9 mouse cellular contexts compared by ENCODE assay signal in the genomic region with DNA sequence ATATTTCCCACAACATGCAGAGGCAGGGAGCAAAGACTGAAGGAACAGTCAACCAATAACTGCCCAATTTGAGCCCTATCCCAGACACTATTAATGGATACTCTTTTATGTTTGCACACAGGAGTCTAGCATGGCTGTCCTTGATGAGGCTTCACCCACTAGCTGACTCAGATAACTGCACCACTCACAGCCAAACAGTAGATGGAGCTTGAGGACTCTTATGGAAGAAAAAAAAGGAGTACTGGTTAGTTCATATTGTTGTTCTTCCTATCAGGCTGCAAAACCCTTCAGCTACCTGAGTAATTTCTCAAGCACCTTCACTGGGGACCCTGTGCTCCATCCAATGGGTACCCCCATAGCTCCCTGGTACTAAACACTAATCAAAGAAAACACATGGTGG.
DNase-seq lines count a peak whose midpoint lies in the region; ATAC-seq and TF ChIP-seq lines count a peak whose summit lies in the region.
"Had no signal": no experiment of that assay in that cellular context is flagged by ENCODE, and none has a peak within 500 bp of the region (broad histone marks: within the 10 kb centered on the region; RNA-seq: fewer than 3 reads in every experiment).

No protein-coding gene starts in this region.

- ATAC-seq in erythroid progenitor cell, adult 5-6 weeks (replicated peaks; ENCODE audit: low FRiP score, poor library complexity, severe bottlenecking) = no peak

- no peaks in the 10 kb centered on the region for H3K4me1 ChIP-seq in lung, adult 2 months (ENCODE audit: control insufficient read depth, insufficient read depth, low read length)
- H3K4me1 ChIP-seq: hindbrain, embryonic 15.5 days had no signal

- no peak for TF ChIP-seq CTCF in lung, adult 2 months (IDR thresholded peaks at IDR 0.05; ENCODE audit: insufficient read depth, low read length)

- DNase-seq in frontal cortex, postnatal 36 days (ENCODE audit: low spot score in 2 of 2) = peak; percentile 2 to 39
- no peak for DNase-seq in frontal cortex, postnatal 25 days (ENCODE audit: low spot score in 2 of 2)
- DNase-seq in lung, postnatal 10 days = peak; percentile 5
- DNase-seq in lung, adult 2 months = no peak
- DNase-seq in brain, adult 2 months (ENCODE audit: low read depth, low spot score) = peak; percentile 67
- peak; percentile 5 to 15 for DNase-seq in left cerebral cortex, postnatal 36 days (ENCODE audit: low spot score in 2 of 2)
- DNase-seq in cerebellum, adult 11-12 months = no peak

- intact Hi-C loops in left cerebral cortex, postnatal 36 days (cut with DNase I) = no loop called here

- TF ChIP-seq POLR2A in lung, adult 2 months (IDR thresholded peaks at IDR 0.05; ENCODE audit: borderline replicate concordance, extremely low read depth, low read depth, low read length) = no peak

- no peak overlapping the region for H3K4me3 ChIP-seq in lung, adult 2 months (replicated peaks; ENCODE audit: extremely low read depth, low read depth, low read length)
- H3K4me3 ChIP-seq: hindbrain, embryonic 15.5 days had no signal

Comparison
In these comparisons a context has a peak if more than half of its experiments do, and no peak if none do; other contexts are left out.
1. DNase-seq: peak in frontal cortex, postnatal 36 days (2 of 2), lung, postnatal 10 days (single experiment), brain, adult 2 months (single experiment) and left cerebral cortex, postnatal 36 days (2 of 2); none in frontal cortex, postnatal 25 days (0 of 2), lung, adult 2 months (single experiment) and cerebellum, adult 11-12 months (single experiment).